Mouse (Mus musculus) forebrain, embryonic 10.5 days (tissue): ENCODE measurements around the gene Pilrb2. TPM values are rescaled to one million over a fixed set of nuclear protein-coding genes. Genes with fewer than 3 reads are reported as not detected.

Source experiments
- DNase-seq: peaks from one replicate; pipeline ENCODE4 v3.0.0-alpha.2; 2017; ENCODE audit warnings: low spot score; ENCODE audit errors: extremely low spot score
- H3K27ac ChIP-seq: fragments of 300-500 bp; sonication (generic); 2 replicates; pipeline ENCODE4 v1.5.1; 2016; ENCODE audit warnings: mild to moderate bottlenecking
- H3K27me3 ChIP-seq: fragments of 300-500 bp; sonication (generic); 2 replicates; pipeline ENCODE4 v1.6.1; 2016; ENCODE audit warnings: mild to moderate bottlenecking; ENCODE audit not compliant: poor library complexity, severe bottlenecking
- H3K36me3 ChIP-seq: fragments of 300-500 bp; sonication (generic); replicated peaks from 2 replicates; pipeline ENCODE4 v1.6.1; 2016; ENCODE audit warnings: mild to moderate bottlenecking, moderate library complexity
- H3K4me1 ChIP-seq: fragments of 300-500 bp; sonication (generic); 2 replicates; pipeline ENCODE4 v1.6.1; 2016
- H3K4me3 ChIP-seq: fragments of 300-500 bp; sonication (generic); 2 replicates; pipeline ENCODE4 v1.5.1; 2016; ENCODE audit warnings: mild to moderate bottlenecking, moderate library complexity
- H3K9me3 ChIP-seq: fragments of 300-500 bp; sonication (generic); 2 replicates; pipeline ENCODE4 v1.6.1; 2016; ENCODE audit warnings: mild to moderate bottlenecking, moderate library complexity
- WGBS: fragments of 180-500 bp; shearing (Covaris S2); methylation state at CpG from one replicate; pipeline ENCODE4 v1.1.7; 2016; 5-methylcytosine and 5-hydroxymethylcytosine counted together
- polyA plus RNA-seq: library from polyadenylated mRNA; unstranded; fragments of >200 nt; fragmentation: Nextera tagmentation; extraction: Ambion mirVana; gene quantifications from 2 replicates; pipeline ENCODE4 v1.2.1, GENCODE M21; 2016

Pilrb2 gene
- polyA plus RNA-seq, 1 experiment from 2014 or later: not detected

- H3K4me1 ChIP-seq: no peaks in the 10 kb centered on the region
- H3K27ac ChIP-seq: no peak overlapping the region
- no peak overlapping the region for H3K4me3 ChIP-seq
- no peaks in the 10 kb centered on the region for H3K27me3 ChIP-seq
- DNase-seq: no peak
- H3K36me3 ChIP-seq: no peaks in the 10 kb centered on the region
- no peaks in the 10 kb centered on the region for H3K9me3 ChIP-seq
- WGBS: 67% methylated on average over 7 of the region's 7 CpGs
These were observed 45.2 kb downstream of the Pilrb2 start for GRCm38 (mm10) chr5:137826421-137826820.

DNA sequence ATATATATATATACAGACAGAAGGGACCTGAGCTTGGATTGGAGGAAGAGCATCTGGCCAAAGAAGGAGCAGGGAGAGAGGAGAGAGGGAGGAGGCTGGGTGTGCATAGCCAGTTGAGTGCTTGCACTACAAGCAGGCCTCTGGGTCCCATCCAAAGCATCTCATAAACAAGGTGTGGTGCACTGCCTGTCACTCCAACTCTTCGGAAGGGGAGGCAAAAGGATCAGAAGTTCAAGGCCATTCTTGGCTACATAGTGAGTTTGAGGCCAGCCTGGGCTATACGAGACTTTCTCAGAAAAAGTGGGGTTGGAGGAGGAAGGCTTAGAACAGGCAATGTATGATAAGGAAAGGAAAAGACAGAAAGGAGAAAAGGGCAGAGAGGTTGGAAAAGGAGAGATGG lies 45.6 kb downstream of the Pilrb2 start:
- Histone ChIP-seq H3K27ac (no peak overlapping the region), H3K4me3 (no peak overlapping the region), H3K9me3 (no peaks in the 10 kb centered on the region), H3K27me3 (no peaks in the 10 kb centered on the region), H3K36me3 (no peaks in the 10 kb centered on the region), H3K4me1 (no peaks in the 10 kb centered on the region)
- WGBS: 78% methylated on average over 2 of the region's 2 CpGs
- DNase-seq: no peak

- no peaks in the 10 kb centered on the region for H3K4me1 ChIP-seq
- H3K27ac ChIP-seq: no peak overlapping the region
- WGBS: 91% methylated on average over 3 of the region's 3 CpGs
- H3K27me3 ChIP-seq: no peaks in the 10 kb centered on the region
- no peaks in the 10 kb centered on the region for H3K36me3 ChIP-seq
- DNase-seq: no peak
- no peak overlapping the region for H3K4me3 ChIP-seq
- H3K9me3 ChIP-seq: no peaks in the 10 kb centered on the region
These were observed 46.6 kb downstream of the Pilrb2 start for GRCm38 (mm10) chr5:137825030-137825429.

- Histone ChIP-seq H3K27me3 (no peaks in the 10 kb centered on the region), H3K4me3 (no peak overlapping the region), H3K27ac (no peak overlapping the region), H3K9me3 (no peaks in the 10 kb centered on the region), H3K36me3 (no peaks in the 10 kb centered on the region), H3K4me1 (no peaks in the 10 kb centered on the region)
- 86% methylated on average over 6 of the region's 6 CpGs for WGBS
- no peak for DNase-seq
These were observed 48.1 kb downstream of the Pilrb2 start for GRCm38 (mm10) chr5:137823455-137824045.

- DNase-seq: no peak
- no peaks in the 10 kb centered on the region for H3K36me3 ChIP-seq
- no peaks in the 10 kb centered on the region for H3K9me3 ChIP-seq
- no peak overlapping the region for H3K27ac ChIP-seq
- H3K4me3 ChIP-seq: no peak overlapping the region
- WGBS: 78% methylated on average over 1 of the region's 1 CpGs
- no peaks in the 10 kb centered on the region for H3K4me1 ChIP-seq
- H3K27me3 ChIP-seq: no peaks in the 10 kb centered on the region
These were observed 49.0 kb downstream of the Pilrb2 start for GRCm38 (mm10) chr5:137822602-137823001.

DNA sequence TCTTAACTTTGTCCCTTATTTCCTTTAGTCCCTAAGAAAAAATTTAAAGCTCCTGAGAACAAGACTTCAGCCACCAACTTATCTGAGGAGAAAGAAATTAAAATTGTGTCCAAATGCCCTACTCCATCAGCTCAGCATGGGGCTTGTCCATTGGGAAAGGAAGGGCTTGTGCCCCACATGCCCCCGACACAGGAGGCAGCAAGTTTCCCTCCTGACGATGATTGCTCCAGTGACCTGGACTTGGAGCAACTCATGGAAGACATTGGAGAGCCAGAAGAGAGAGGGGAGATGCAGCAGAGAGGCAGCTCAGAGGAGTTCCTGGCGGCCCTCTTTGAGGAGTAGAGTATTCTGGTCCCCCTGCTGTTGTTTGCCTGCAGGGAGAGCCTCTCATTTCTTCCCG lies 49.5 kb downstream of the Pilrb2 start:
- Histone ChIP-seq H3K4me3 (no peak overlapping the region), H3K4me1 (no peaks in the 10 kb centered on the region), H3K36me3 (no peaks in the 10 kb centered on the region), H3K27me3 (no peaks in the 10 kb centered on the region), H3K9me3 (no peaks in the 10 kb centered on the region), H3K27ac (no peak overlapping the region)
- no peak for DNase-seq
- WGBS: 70% methylated on average over 4 of the region's 4 CpGs

- WGBS: 80% methylated on average over 4 of the region's 4 CpGs
- no peaks in the 10 kb centered on the region for H3K4me1 ChIP-seq
- no peak overlapping the region for H3K27ac ChIP-seq
- H3K27me3 ChIP-seq: no peaks in the 10 kb centered on the region
- no peak overlapping the region for H3K4me3 ChIP-seq
- no peaks in the 10 kb centered on the region for H3K36me3 ChIP-seq
- H3K9me3 ChIP-seq: 0 out of 2 replicates have a peak, but pooled peaks cover 5% of the 10 kb centered on the region
- DNase-seq: no peak
These were observed 54.0 kb downstream of the Pilrb2 start for GRCm38 (mm10) chr5:137817466-137818222.

Other genes with a start within 250 kb of the Pilrb2 start
- gene Fbxo24, start 242.8 kb downstream of the Pilrb2 start, polyA plus RNA-seq: 0.09 and 0.26 TPM in 2 replicates
- gene Lrch4, start 242.7 kb downstream of the Pilrb2 start, polyA plus RNA-seq: 29.0 and 33.4 TPM in 2 replicates
- gene Gm20605, start 242.6 kb downstream of the Pilrb2 start, polyA plus RNA-seq: 11.7 and 14.0 TPM in 2 replicates
- 7.3 and 9.8 TPM in 2 replicates for gene Sap25, start 230.5 kb downstream of the Pilrb2 start, polyA plus RNA-seq
- gene Irs3, start 226.1 kb downstream of the Pilrb2 start, polyA plus RNA-seq: 0.31 and 0.42 TPM in 2 replicates
- gene Agfg2, start 187.1 kb downstream of the Pilrb2 start, polyA plus RNA-seq: 27.2 and 28.0 TPM in 2 replicates
- gene Nyap1, start 130.2 kb downstream of the Pilrb2 start, polyA plus RNA-seq: 2.9 and 5.1 TPM in 2 replicates
- gene Tsc22d4, start 126.1 kb downstream of the Pilrb2 start, polyA plus RNA-seq: 71.0 and 72.0 TPM in 2 replicates
- 47.5 and 49.2 TPM in 2 replicates for gene Ppp1r35, start 93.0 kb downstream of the Pilrb2 start, polyA plus RNA-seq
- 10.0 and 11.5 TPM in 2 replicates for gene Mepce, start 84.2 kb downstream of the Pilrb2 start, polyA plus RNA-seq
- 12.9 and 14.8 TPM in 2 replicates for gene Zcwpw1, start 84.0 kb downstream of the Pilrb2 start, polyA plus RNA-seq
- 0.43 and 0.58 TPM in 2 replicates for gene Pilra, start 35.5 kb downstream of the Pilrb2 start, polyA plus RNA-seq
- gene Pilrb1, start 13.7 kb downstream of the Pilrb2 start, polyA plus RNA-seq: not detected in 2 replicates
- not detected in 2 replicates for gene Cyp3a13, start 49.8 kb upstream of the Pilrb2 start, polyA plus RNA-seq
- not detected in 2 replicates for gene Gjc3, start 91.3 kb upstream of the Pilrb2 start, polyA plus RNA-seq
- gene Azgp1, start 109.7 kb upstream of the Pilrb2 start, polyA plus RNA-seq: not detected in 2 replicates
- gene Smok3a, start 149.4 kb upstream of the Pilrb2 start, polyA plus RNA-seq: not detected in 2 replicates
- gene Smok3b, start 149.6 kb upstream of the Pilrb2 start, polyA plus RNA-seq: not detected in 2 replicates
- not detected in 2 replicates for gene Smok3c, start 181.4 kb upstream of the Pilrb2 start, polyA plus RNA-seq
- gene Zkscan1, start 213.3 kb upstream of the Pilrb2 start, polyA plus RNA-seq: 25.2 and 25.3 TPM in 2 replicates
- 98.4 and 105 TPM in 2 replicates for gene Zscan21, start 245.1 kb upstream of the Pilrb2 start, polyA plus RNA-seq